Mouse (Mus musculus): ENCODE data around the gene Hs3st4. TPM values are rescaled to one million over a fixed set of nuclear protein-coding genes. Genes with fewer than 3 reads are reported as not detected.

Hs3st4 gene
- polyA plus RNA-seq, 1 experiment from 2014 or later = 0.36 TPM

DNA sequence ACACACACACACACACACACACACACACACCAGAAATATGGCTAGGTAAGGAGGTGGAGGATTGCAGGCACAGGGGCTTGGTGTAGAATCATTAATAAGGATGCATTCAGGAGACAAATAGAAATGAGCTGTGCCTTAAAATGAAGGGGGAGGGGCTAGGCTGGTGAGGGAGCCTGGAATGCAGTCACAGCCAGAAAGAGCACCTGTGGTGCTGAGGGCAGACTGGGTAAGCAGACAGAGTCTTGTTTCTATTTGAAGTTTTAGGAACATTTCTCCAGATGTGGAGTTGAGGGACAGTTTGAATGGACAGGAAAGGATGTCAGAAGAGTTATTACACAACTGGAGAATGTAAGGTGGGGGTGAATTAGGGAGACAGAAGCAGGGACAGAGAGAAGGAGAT lies 64.7 kb downstream of the Hs3st4 start:
- H3K36me3 ChIP-seq (ENCODE audit: control insufficient read depth, insufficient read depth, low read length) = no peaks in the 10 kb centered on the region
- no peak for ATAC-seq (ENCODE audit: insufficient read depth, low FRiP score, low TSS enrichment)

DNA sequence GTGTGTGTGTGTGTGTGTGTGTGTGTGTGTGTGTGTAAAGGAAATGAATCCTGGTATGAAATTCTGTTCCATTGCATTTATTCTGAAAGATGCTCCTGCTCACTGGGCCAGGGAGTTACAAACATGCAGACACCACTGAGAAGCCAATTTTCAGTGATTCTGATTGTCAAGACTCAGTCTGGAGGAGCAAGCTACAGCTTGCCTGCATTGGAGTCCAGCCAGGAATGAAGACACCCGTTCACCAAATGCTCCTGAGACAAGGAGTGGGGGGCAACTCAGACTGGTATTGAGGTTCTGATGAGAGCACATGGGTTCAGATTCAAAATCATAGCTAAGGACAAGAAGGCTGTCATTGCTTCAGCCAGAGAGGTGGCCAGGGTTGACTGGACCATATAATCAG lies 66.3 kb downstream of the Hs3st4 start:
- ATAC-seq (ENCODE audit: insufficient read depth, low FRiP score, low TSS enrichment) = no peak
- Histone ChIP-seq H3K9me3 (ENCODE audit: control insufficient read depth, low read length) (no peaks in the 10 kb centered on the region), H3K9ac (ENCODE audit: low read length) (no peak overlapping the region), H3K4me2 (ENCODE audit: low read depth) (no peak overlapping the region), H3K4me3 (ENCODE audit: low read depth, low read length) (no peak overlapping the region), H3K36me3 (ENCODE audit: control insufficient read depth, insufficient read depth, low read length) (no peaks in the 10 kb centered on the region), H3K27ac (ENCODE audit: low read depth, low read length) (no peak overlapping the region), H3K4me1 (ENCODE audit: control insufficient read depth, insufficient read depth, low read length) (no peaks in the 10 kb centered on the region), H3K27me3 (ENCODE audit: control insufficient read depth, insufficient read depth, low read length) (no peaks in the 10 kb centered on the region)
- 79% methylated on average over 1 of the region's 1 CpGs for WGBS
- DNase-seq (ENCODE audit: low spot score) = no peak

More for the DNA sequence above, 64.7 kb downstream of the Hs3st4 start:
- Histone ChIP-seq H3K27me3 (ENCODE audit: control insufficient read depth, insufficient read depth, low read length) (no peaks in the 10 kb centered on the region), H3K4me2 (ENCODE audit: low read depth) (no peak overlapping the region), H3K27ac (ENCODE audit: low read depth, low read length) (no peak overlapping the region), H3K4me1 (ENCODE audit: control insufficient read depth, insufficient read depth, low read length) (no peaks in the 10 kb centered on the region), H3K9ac (ENCODE audit: low read length) (no peak overlapping the region), H3K4me3 (ENCODE audit: low read depth, low read length) (no peak overlapping the region), H3K9me3 (ENCODE audit: control insufficient read depth, low read length) (no peaks in the 10 kb centered on the region)
- no peak for DNase-seq (ENCODE audit: low spot score)

DNA sequence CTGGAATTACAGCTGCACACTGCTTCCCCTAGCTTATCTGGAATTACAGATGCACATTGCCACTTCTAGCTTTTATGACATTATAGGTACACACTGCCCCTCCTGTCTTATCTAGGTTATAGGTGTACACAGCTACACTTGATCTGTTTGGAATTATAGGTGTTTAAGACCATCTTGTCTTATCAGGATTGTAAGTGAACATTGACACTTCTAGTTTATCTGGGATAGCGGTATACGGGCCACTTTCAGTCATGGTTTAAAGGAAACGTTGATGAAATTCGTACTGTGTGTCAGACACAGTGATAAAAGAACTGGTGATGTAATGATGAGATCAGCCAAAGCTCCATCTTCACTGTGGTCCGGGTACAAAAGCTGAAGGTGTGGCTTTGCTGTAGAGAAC lies 67.8 kb downstream of the Hs3st4 start:
- Histone ChIP-seq H3K36me3 (ENCODE audit: control insufficient read depth, insufficient read depth, low read length) (no peaks in the 10 kb centered on the region), H3K27ac (ENCODE audit: low read depth, low read length) (no peak overlapping the region), H3K4me3 (ENCODE audit: low read depth, low read length) (no peak overlapping the region), H3K9me3 (ENCODE audit: control insufficient read depth, low read length) (no peaks in the 10 kb centered on the region), H3K27me3 (ENCODE audit: control insufficient read depth, insufficient read depth, low read length) (no peaks in the 10 kb centered on the region), H3K9ac (ENCODE audit: low read length) (no peak overlapping the region), H3K4me1 (ENCODE audit: control insufficient read depth, insufficient read depth, low read length) (no peaks in the 10 kb centered on the region), H3K4me2 (ENCODE audit: low read depth) (no peak overlapping the region)
- ATAC-seq (ENCODE audit: insufficient read depth, low FRiP score, low TSS enrichment) = no peak
- DNase-seq (ENCODE audit: low spot score) = no peak
- 96% methylated on average over 5 of the region's 5 CpGs for WGBS

DNA sequence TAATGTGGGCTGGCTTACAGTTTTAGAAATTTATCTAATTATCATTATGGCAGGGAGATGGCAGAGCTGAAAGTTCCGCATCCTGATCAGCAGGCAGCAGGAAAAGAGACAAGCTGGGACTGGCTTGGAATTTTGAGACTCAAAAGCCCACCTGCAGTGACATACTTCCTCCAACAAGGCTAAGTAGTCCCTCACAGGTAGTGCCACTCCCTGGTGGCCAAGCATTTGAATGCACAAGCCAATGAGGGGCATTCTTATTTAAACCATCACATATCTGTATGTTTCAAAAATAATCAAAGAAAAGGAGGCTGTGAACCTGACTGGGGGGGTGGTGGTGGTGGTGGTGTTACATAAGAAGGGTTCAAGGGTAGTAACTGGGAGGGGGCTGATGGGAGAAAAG lies 101.1 kb downstream of the Hs3st4 start:
- Histone ChIP-seq H3K27ac (ENCODE audit: low read depth, low read length) (no peak overlapping the region), H3K4me1 (ENCODE audit: control insufficient read depth, insufficient read depth, low read length) (no peaks in the 10 kb centered on the region), H3K9me3 (ENCODE audit: control insufficient read depth, low read length) (no peaks in the 10 kb centered on the region), H3K27me3 (ENCODE audit: control insufficient read depth, insufficient read depth, low read length) (no peaks in the 10 kb centered on the region), H3K4me3 (ENCODE audit: low read depth, low read length) (no peak overlapping the region), H3K9ac (ENCODE audit: low read length) (no peak overlapping the region), H3K4me2 (ENCODE audit: low read depth) (no peak overlapping the region), H3K36me3 (ENCODE audit: control insufficient read depth, insufficient read depth, low read length) (no peaks in the 10 kb centered on the region)
- 89% methylated on average over 1 of the region's 1 CpGs for WGBS
- DNase-seq (ENCODE audit: low spot score) (no peak), ATAC-seq (ENCODE audit: insufficient read depth, low FRiP score, low TSS enrichment) (no peak)

DNA sequence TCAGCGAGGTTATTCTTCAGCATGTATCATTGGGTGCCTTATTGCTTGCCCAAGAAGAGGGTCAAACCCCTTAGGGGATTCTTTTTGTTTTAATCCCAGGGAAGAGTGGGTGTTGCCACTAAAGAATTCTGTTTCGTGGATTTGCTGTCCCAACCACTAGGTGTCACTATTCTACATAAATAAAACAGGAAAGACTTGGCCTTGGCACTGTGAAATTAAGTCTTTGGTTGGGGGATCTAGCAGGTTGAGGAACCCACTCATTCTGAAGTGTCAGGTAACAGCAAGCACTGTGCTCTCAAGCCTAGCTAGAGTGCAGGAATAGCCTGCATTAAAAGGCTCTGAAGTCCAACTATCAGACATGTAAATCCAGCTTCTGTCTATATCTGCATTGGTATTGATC lies 146.3 kb downstream of the Hs3st4 start:
- 11% methylated on average over 2 of the region's 2 CpGs for WGBS
- no peak overlapping the region for H3K9ac ChIP-seq (ENCODE audit: low read length)
- no peak overlapping the region for H3K4me2 ChIP-seq (ENCODE audit: low read depth)
- H3K4me1 ChIP-seq (ENCODE audit: control insufficient read depth, insufficient read depth, low read length) = no peaks in the 10 kb centered on the region
- DNase-seq (ENCODE audit: low spot score) (peak; percentile 43), ATAC-seq (ENCODE audit: insufficient read depth, low FRiP score, low TSS enrichment) (no peak)
- H3K27ac ChIP-seq (ENCODE audit: low read depth, low read length) = no peak overlapping the region
- no peaks in the 10 kb centered on the region for H3K9me3 ChIP-seq (ENCODE audit: control insufficient read depth, low read length)
- H3K36me3 ChIP-seq (ENCODE audit: control insufficient read depth, insufficient read depth, low read length) = no peaks in the 10 kb centered on the region
- H3K4me3 ChIP-seq (ENCODE audit: low read depth, low read length) = no peak overlapping the region
- H3K27me3 ChIP-seq (ENCODE audit: control insufficient read depth, insufficient read depth, low read length) = no peaks in the 10 kb centered on the region

DNA sequence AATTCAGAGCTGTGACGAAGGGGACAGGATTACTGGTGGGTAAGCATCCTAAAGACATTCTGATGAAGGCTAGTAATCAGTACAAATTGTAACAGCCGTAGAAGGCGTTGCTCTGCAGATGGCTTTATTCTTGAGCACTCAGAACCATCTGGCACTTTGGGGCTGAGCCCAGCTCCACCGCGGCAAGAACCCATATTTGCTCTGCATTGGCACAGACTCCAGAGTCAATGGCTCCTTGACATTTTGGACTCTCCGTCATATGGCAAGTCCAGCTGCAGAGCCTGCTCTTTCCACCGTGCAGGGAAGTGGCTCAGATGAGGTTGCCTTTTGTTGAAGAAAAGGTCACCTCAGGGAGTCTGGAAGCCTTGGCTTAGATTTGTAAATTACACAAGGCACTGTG lies 148.6 kb downstream of the Hs3st4 start:
- no peaks in the 10 kb centered on the region for H3K36me3 ChIP-seq (ENCODE audit: control insufficient read depth, insufficient read depth, low read length)
- H3K4me1 ChIP-seq (ENCODE audit: control insufficient read depth, insufficient read depth, low read length) = no peaks in the 10 kb centered on the region
- H3K9me3 ChIP-seq (ENCODE audit: control insufficient read depth, low read length) = no peaks in the 10 kb centered on the region
- H3K4me3 ChIP-seq (ENCODE audit: low read depth, low read length) = no peak overlapping the region
- no peak overlapping the region for H3K27ac ChIP-seq (ENCODE audit: low read depth, low read length)
- ATAC-seq (ENCODE audit: insufficient read depth, low FRiP score, low TSS enrichment) (no peak), DNase-seq (ENCODE audit: low spot score) (no peak)
- 73% methylated on average over 7 of the region's 7 CpGs for WGBS
- H3K9ac ChIP-seq (ENCODE audit: low read length) = no peak overlapping the region
- H3K27me3 ChIP-seq (ENCODE audit: control insufficient read depth, insufficient read depth, low read length) = no peaks in the 10 kb centered on the region
- no peak overlapping the region for H3K4me2 ChIP-seq (ENCODE audit: low read depth)

DNA sequence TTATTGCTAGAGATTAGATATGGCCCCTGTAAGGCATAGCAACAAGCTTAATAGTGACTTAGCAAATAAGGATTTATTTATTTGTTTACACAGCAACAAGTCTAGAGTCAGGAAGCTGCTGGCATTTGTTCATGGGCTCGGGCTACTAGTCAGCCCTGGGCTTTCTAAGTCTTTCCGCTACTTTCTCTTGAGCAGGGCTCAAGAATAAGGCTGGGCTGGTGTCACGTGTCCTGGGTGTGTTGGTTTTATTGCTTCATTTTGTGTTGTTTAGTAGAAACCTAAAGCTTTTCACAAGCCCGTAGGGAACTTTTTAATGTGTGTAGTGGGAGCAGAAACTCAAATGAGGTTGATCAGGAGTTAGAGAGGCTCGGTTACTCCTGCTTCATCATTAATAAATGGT lies 153.5 kb downstream of the Hs3st4 start:
- ATAC-seq (ENCODE audit: insufficient read depth, low FRiP score, low TSS enrichment) = no peak
- H3K4me3 ChIP-seq (ENCODE audit: low read depth, low read length) = no peak overlapping the region
- H3K4me2 ChIP-seq (ENCODE audit: low read depth) = no peak overlapping the region
- H3K27me3 ChIP-seq (ENCODE audit: control insufficient read depth, insufficient read depth, low read length) = no peaks in the 10 kb centered on the region
- no peaks in the 10 kb centered on the region for H3K9me3 ChIP-seq (ENCODE audit: control insufficient read depth, low read length)
- no peak overlapping the region for H3K27ac ChIP-seq (ENCODE audit: low read depth, low read length)
- no peaks in the 10 kb centered on the region for H3K36me3 ChIP-seq (ENCODE audit: control insufficient read depth, insufficient read depth, low read length)
- no peaks in the 10 kb centered on the region for H3K4me1 ChIP-seq (ENCODE audit: control insufficient read depth, insufficient read depth, low read length)
- 79% methylated on average over 5 of the region's 5 CpGs for WGBS
- H3K9ac ChIP-seq (ENCODE audit: low read length) = no peak overlapping the region
- DNase-seq (ENCODE audit: low spot score) = no peak

DNA sequence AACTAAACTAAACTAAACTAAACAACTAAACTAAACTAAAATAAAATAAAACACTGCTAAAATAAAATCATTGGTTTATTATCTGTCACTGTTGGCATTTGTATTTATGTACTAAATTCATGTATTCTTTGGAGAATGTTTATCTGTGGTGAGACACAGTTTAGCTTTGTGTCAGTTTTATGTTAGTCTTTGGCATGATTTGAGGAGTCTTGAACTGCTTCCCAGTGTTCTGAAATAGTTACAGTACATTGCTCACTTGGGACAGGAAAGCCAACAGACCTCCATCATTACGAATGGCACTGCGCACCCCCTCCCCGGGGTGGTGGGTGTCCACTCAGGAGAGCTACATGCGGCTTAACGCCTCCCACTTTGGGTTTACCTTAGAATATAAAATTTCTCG lies 158.6 kb downstream of the Hs3st4 start:
- H3K27me3 ChIP-seq (ENCODE audit: control insufficient read depth, insufficient read depth, low read length) = no peaks in the 10 kb centered on the region
- H3K9me3 ChIP-seq (ENCODE audit: control insufficient read depth, low read length) = no peaks in the 10 kb centered on the region
- no peaks in the 10 kb centered on the region for H3K36me3 ChIP-seq (ENCODE audit: control insufficient read depth, insufficient read depth, low read length)
- ATAC-seq (ENCODE audit: insufficient read depth, low FRiP score, low TSS enrichment) (no peak), DNase-seq (ENCODE audit: low spot score) (no peak)
- H3K4me3 ChIP-seq (ENCODE audit: low read depth, low read length) = no peak overlapping the region
- no peak overlapping the region for H3K27ac ChIP-seq (ENCODE audit: low read depth, low read length)
- WGBS = 94% methylated on average over 6 of the region's 6 CpGs
- no peak overlapping the region for H3K4me2 ChIP-seq (ENCODE audit: low read depth)
- H3K4me1 ChIP-seq (ENCODE audit: control insufficient read depth, insufficient read depth, low read length) = no peaks in the 10 kb centered on the region
- no peak overlapping the region for H3K9ac ChIP-seq (ENCODE audit: low read length)

DNA sequence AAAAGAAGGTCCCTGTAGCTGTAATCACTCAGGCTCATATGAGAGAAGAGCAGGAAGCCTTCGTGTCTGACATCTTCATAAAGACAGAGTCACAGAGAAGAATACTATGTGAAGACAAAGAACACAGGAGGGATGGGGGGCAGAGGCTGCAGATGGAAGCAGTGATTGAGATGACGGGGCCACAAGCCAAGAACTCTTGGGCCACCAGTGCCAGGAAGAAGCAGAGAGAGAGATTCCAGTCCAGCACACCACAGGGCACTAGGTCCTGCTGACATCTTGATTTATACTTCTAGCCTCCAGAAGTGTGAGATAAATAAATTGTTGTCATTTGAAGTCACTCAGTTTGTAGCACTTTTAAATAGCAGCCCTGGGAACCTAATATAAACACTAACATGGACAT lies 168.2 kb downstream of the Hs3st4 start:
- WGBS = 73% methylated on average over 2 of the region's 2 CpGs
- DNase-seq (ENCODE audit: low spot score) (no peak), ATAC-seq (ENCODE audit: insufficient read depth, low FRiP score, low TSS enrichment) (no peak)
- H3K27ac ChIP-seq (ENCODE audit: low read depth, low read length) = no peak overlapping the region
- H3K9me3 ChIP-seq (ENCODE audit: control insufficient read depth, low read length) = no peaks in the 10 kb centered on the region
- no peaks in the 10 kb centered on the region for H3K27me3 ChIP-seq (ENCODE audit: control insufficient read depth, insufficient read depth, low read length)
- no peaks in the 10 kb centered on the region for H3K4me1 ChIP-seq (ENCODE audit: control insufficient read depth, insufficient read depth, low read length)
- H3K36me3 ChIP-seq (ENCODE audit: control insufficient read depth, insufficient read depth, low read length) = no peaks in the 10 kb centered on the region
- no peak overlapping the region for H3K4me2 ChIP-seq (ENCODE audit: low read depth)
- H3K9ac ChIP-seq (ENCODE audit: low read length) = no peak overlapping the region
- no peak overlapping the region for H3K4me3 ChIP-seq (ENCODE audit: low read depth, low read length)

Measured in neural tube, embryonic 11.5 days (tissue).